Mouse (Mus musculus) embryonic fibroblast, embryonic 13.5 days (primary cell): ENCODE data around the gene Scrn3.

Experiments used
- CTCF ChIP-seq: IDR thresholded peaks from 2 replicates; pipeline ENCODE4 v1.5.1; 2011; ENCODE audit warnings: mild to moderate bottlenecking, control low read depth, low read length, moderate library complexity, borderline replicate concordance; ENCODE audit not compliant: insufficient read depth
- POLR2A ChIP-seq: IDR thresholded peaks from 2 replicates; pipeline ENCODE4 v1.6.1; 2011; ENCODE audit warnings: low read depth, mild to moderate bottlenecking, control low read depth, low read length, moderate library complexity

DNA sequence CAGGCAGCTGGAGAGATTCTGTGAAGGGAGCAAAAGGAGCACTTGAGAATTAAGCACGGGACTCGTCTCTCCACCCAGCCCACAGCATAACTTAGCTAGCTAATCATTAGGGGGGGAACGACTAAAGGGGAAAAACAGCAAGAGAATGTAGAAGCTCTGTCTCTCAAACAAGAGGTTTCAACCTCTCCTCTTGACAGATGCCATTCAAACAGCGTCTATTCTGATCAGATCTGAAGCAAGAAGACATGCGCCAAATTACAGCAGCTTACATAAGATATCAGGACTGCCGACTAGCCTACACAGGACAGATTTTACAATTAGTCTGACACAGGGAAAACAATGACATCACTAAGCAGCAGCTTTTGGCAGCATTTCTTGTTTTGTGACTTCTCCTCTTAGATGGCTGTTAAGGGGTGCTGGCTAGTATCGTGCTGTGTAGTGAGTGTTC is 39.5 kb downstream of the Scrn3 start:
- TF ChIP-seq POLR2A: no peak
- no peak for TF ChIP-seq CTCF
